Mouse (Mus musculus) lung, postnatal 0 days (tissue): ENCODE measurements around the gene Sh2b2.

Experiments used
- CTCF ChIP-seq: IDR thresholded peaks from 2 replicates; pipeline ENCODE4 v1.5.1; 2016; ENCODE audit warnings: antibody characterized with exemption, mild to moderate bottlenecking
- EP300 ChIP-seq: IDR thresholded peaks from 2 replicates; pipeline ENCODE4 v1.6.1; 2016; ENCODE audit warnings: antibody characterized with exemption, mild to moderate bottlenecking, control low read depth

GRCm38 (mm10) chr5:136274739-136275138 is 28.4 kb upstream of the Sh2b2 start:
- TF ChIP-seq CTCF: no peak
- TF ChIP-seq EP300: no peak
